Mouse (Mus musculus): ENCODE results near the gene Myl3. TPM values are rescaled to one million over a fixed set of nuclear protein-coding genes. Genes with fewer than 3 reads are reported as not detected.

Myl3 gene
- total RNA-seq (2023) = not detected

GRCm38 (mm10) chr9:110741711-110742294 lies at the start of gene Myl3:
Gene Myl3 (plus strand): TSS chr9:110741861.

GRCm38 (mm10) chr9:110746961-110747360 lies 5.3 kb downstream of the Myl3 start, which contains the start of gene Pth1r:
Gene Pth1r (minus strand): TSS chr9:110747145.

GRCm38 (mm10) chr9:110797866-110798265 lies 56.2 kb downstream of the Myl3 start, which contains the start of gene Prss42:
Gene Prss42 (plus strand): TSS chr9:110798166.

GRCm38 (mm10) chr9:110813789-110814188 lies 72.1 kb downstream of the Myl3 start, which contains the start of gene Prss44:
Gene Prss44 (plus strand): TSS chr9:110813994.

Other genes starting within 250 kb of the Myl3 start
- gene Setd2, start 209.3 kb upstream of the Myl3 start, total RNA-seq (2023) = 100 to 1,000 TPM in 1 of 2 experiments, 10 to 100 TPM in 1; 98.0 to 112 TPM
- gene Nradd, start 117.4 kb upstream of the Myl3 start, total RNA-seq (2023) = 10 to 100 TPM in 1 of 2 experiments, 1 to 10 TPM in 1; 9.9 to 13.9 TPM
- 100 to 1,000 TPM; 290 to 330 TPM for gene Nbeal2, start 87.7 kb upstream of the Myl3 start, total RNA-seq (2023)
- gene Ccdc12, start 85.4 kb upstream of the Myl3 start, total RNA-seq (2023) = 100 to 1,000 TPM; 147 TPM
- gene Pth1r, start 5.3 kb downstream of the Myl3 start, total RNA-seq (2023) = under 1 TPM; 0.44 to 0.56 TPM
- gene Prss42, start 56.3 kb downstream of the Myl3 start, total RNA-seq (2023) = not detected
- not detected for gene Prss44, start 72.1 kb downstream of the Myl3 start, total RNA-seq (2023)
- not detected for gene Prss43, start 84.8 kb downstream of the Myl3 start, total RNA-seq (2023)
- gene Prss45, start 92.7 kb downstream of the Myl3 start, total RNA-seq (2023) = not detected
- gene Prss46, start 102.6 kb downstream of the Myl3 start, total RNA-seq (2023) = not detected
- gene Prss50, start 116.1 kb downstream of the Myl3 start, total RNA-seq (2023) = 1 to 10 TPM in 1 of 2 experiments, not detected in 1; 2.2 TPM
- gene Als2cl, start 138.0 kb downstream of the Myl3 start, total RNA-seq (2023) = 1 to 10 TPM in 1 of 2 experiments, under 1 TPM in 1; 0.60 to 2.2 TPM
- gene Tmie, start 138.3 kb downstream of the Myl3 start, total RNA-seq (2023) = not detected
- gene Fam240a, start 175.0 kb downstream of the Myl3 start, total RNA-seq (2023) = not detected
- not detected for gene Tdgf1, start 204.3 kb downstream of the Myl3 start, total RNA-seq (2023)
- not detected for gene Lrrc2, start 209.7 kb downstream of the Myl3 start, total RNA-seq (2023)
- gene Rtp3, start 248.7 kb downstream of the Myl3 start, total RNA-seq (2023) = not detected

All from neutrophil, adult 59 days (primary cell).